Mouse (Mus musculus): ENCODE measurements around the gene Creld1. TPM values are rescaled to one million over a fixed set of nuclear protein-coding genes. Genes with fewer than 3 reads are reported as not detected.
A peak's percentile ranks its signal among the peaks of the same experiment; 100 is the strongest.

Gene Creld1
- polyA plus RNA-seq, 1 experiment: 27.5 TPM

DNA sequence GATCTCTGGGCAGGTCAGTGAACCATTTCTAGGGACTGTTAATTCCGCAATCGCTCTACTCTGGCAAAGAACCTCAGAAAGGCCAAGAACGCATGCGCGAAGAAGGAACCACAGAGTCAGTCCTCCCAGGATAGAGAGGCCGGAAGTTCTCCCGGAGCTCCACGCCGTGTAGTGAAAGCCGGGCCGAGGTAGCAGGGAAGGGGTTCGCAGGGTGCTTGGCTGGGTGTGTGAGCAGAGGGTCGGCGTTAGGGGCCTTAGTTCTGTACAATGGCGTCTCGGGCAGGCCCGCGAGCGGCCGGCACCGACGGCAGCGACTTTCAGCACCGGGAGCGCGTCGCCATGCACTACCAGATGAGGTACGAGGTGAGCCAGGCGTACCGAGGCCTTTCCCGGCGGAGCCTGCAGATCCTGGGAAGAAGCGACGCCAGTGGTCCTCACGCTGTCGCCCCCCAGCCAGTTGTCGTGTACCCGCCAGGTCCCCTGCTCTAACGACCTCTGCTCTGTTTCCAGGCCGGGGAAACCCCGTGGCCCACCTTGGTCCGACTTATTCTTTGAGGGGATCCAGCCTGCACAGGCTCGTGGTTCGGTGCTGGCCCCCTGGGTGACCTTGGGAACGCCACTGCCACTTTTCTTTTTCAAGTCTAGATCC is 40.5 kb upstream of the Creld1 start, which contains the start of gene Jagn1:
Gene Jagn1, plus strand, starts transcription at position 128 of the 649 bp plus-strand sequence.
- TF ChIP-seq POLR2A (IDR thresholded peaks at IDR 0.05; ENCODE audit: low read depth, low read length) (peak; percentile 75), CTCF (IDR thresholded peaks at IDR 0.05; ENCODE audit: borderline replicate concordance, insufficient read depth, low read length) (no peak)
- no peaks in the 10 kb centered on the region for H3K4me1 ChIP-seq (ENCODE audit: control insufficient read depth, insufficient read depth, low read length)
- H3K4me3 ChIP-seq (ENCODE audit: insufficient read depth, low read length): peak within 1 kb of the TSS; percentile 83
- no peak within 1 kb of the TSS for H3K27ac ChIP-seq (ENCODE audit: insufficient read depth, low read length)

DNA sequence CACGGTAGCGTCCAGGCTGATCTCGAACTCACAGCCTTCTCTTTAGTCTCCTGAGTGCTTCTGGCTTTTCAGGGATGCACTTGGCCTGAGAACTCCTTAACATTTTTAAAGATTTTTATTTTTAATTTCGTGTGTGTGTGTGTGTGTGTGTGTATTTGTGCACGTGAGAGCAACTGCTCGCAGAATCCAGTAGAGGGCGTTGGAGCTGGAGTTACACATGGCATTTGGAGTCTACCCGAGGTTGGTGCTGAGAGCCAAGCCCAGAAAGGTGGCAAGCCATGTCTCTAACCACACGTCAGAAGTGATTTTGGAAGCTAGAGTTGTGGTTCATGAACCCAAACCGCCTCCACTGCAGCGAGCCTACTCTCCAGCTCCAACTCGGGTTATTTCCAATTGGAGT is 40.0 kb upstream of the Creld1 start:
- Histone ChIP-seq H3K4me1 (ENCODE audit: control insufficient read depth, insufficient read depth, low read length) (no peaks in the 10 kb centered on the region), H3K27ac (ENCODE audit: insufficient read depth, low read length) (no peak overlapping the region), H3K4me3 (ENCODE audit: insufficient read depth, low read length) (peak overlapping the region; percentile 83)
- TF ChIP-seq CTCF (IDR thresholded peaks at IDR 0.05; ENCODE audit: borderline replicate concordance, insufficient read depth, low read length) (no peak), POLR2A (IDR thresholded peaks at IDR 0.05; ENCODE audit: low read depth, low read length) (no peak)

DNA sequence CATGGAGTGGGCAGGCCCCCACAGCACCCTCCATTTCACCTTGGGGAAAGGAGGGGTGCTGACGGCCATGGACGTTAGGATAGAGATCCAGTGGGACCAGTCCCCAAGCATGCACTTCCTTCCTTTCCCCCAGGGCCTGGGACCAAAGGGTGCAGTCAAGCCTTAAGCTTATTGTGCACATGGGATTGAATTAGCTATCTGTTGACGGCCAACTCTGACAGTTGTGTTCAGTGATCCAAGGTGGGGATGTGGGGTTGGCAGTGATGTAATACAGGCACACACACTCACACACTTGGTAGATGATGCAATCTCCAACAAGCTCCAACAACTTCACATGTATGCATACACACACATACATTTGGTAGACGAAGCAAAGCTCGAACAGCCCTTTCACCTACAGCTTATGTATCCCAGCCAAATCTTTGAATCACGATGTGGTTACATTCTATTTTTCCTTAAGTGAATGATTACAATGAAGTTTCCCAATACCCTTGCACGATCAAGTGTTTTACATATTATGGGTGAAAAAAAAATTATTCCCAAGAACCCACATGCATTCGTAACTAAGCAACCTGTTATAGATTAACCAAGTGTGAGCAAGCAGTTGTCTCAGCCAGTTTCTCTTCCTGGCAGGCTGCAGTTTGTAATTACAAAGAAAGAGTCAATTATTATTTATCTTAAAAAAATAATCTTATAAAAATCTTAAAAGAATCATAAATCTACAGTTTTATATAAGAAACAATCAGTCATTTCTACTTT is 38.7 kb upstream of the Creld1 start:
- Histone ChIP-seq H3K4me1 (ENCODE audit: control insufficient read depth, insufficient read depth, low read length) (no peaks in the 10 kb centered on the region), H3K4me3 (ENCODE audit: insufficient read depth, low read length) (no peak overlapping the region), H3K27ac (ENCODE audit: insufficient read depth, low read length) (no peak overlapping the region)
- TF ChIP-seq CTCF (IDR thresholded peaks at IDR 0.05; ENCODE audit: borderline replicate concordance, insufficient read depth, low read length) (no peak), POLR2A (IDR thresholded peaks at IDR 0.05; ENCODE audit: low read depth, low read length) (no peak)

- Histone ChIP-seq H3K4me3 (ENCODE audit: insufficient read depth, low read length) (no peak overlapping the region), H3K4me1 (ENCODE audit: control insufficient read depth, insufficient read depth, low read length) (peaks cover 3% of the 10 kb centered on the region; the same call in 1 of the 2 replicates), H3K27ac (ENCODE audit: insufficient read depth, low read length) (no peak overlapping the region)
- no peak for TF ChIP-seq POLR2A (IDR thresholded peaks at IDR 0.05; ENCODE audit: low read depth, low read length)
- TF ChIP-seq CTCF (IDR thresholded peaks at IDR 0.05; ENCODE audit: borderline replicate concordance, insufficient read depth, low read length): no peak
These were observed 35.5 kb upstream of the Creld1 start for GRCm38 (mm10) chr6:113447639-113448038.

- Histone ChIP-seq H3K4me3 (ENCODE audit: insufficient read depth, low read length) (no peak overlapping the region), H3K4me1 (ENCODE audit: control insufficient read depth, insufficient read depth, low read length) (peaks cover 3% of the 10 kb centered on the region; the same call in 1 of the 2 replicates), H3K27ac (ENCODE audit: insufficient read depth, low read length) (no peak overlapping the region)
- TF ChIP-seq POLR2A (IDR thresholded peaks at IDR 0.05; ENCODE audit: low read depth, low read length): no peak
- TF ChIP-seq CTCF (IDR thresholded peaks at IDR 0.05; ENCODE audit: borderline replicate concordance, insufficient read depth, low read length): no peak
These were observed 31.3 kb upstream of the Creld1 start for GRCm38 (mm10) chr6:113451839-113452238.

DNA sequence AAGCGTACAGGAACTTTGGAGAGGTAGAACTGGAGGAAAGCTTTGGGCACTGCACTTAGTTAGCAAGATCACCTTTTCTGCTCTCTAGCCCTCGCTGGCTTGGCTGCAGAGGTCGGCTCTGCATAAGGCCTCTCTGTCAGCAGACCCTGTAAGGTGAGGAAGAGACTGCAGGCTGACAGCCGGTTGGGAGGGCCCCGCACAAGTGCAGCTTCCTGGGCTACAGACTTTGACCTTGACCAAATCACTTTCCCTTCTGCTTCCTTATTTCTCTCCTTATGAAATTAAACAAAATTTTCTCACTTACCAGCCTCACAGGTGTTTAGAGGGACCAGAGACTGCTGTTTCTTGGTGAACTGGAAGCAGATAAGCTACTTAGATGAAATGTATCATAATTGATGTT is 28.1 kb upstream of the Creld1 start:
- peaks cover 3% of the 10 kb centered on the region; the same call in 1 of the 2 replicates for H3K4me1 ChIP-seq (ENCODE audit: control insufficient read depth, insufficient read depth, low read length)
- H3K27ac ChIP-seq (ENCODE audit: insufficient read depth, low read length): no peak overlapping the region
- TF ChIP-seq CTCF (IDR thresholded peaks at IDR 0.05; ENCODE audit: borderline replicate concordance, insufficient read depth, low read length): no peak
- no peak for TF ChIP-seq POLR2A (IDR thresholded peaks at IDR 0.05; ENCODE audit: low read depth, low read length)
- H3K4me3 ChIP-seq (ENCODE audit: insufficient read depth, low read length): no peak overlapping the region

- no peak within 1 kb of the TSS for H3K4me3 ChIP-seq (ENCODE audit: insufficient read depth, low read length)
- H3K4me1 ChIP-seq (ENCODE audit: control insufficient read depth, insufficient read depth, low read length): no peaks in the 10 kb centered on the region
- H3K27ac ChIP-seq (ENCODE audit: insufficient read depth, low read length): no peak within 1 kb of the TSS
- TF ChIP-seq CTCF (IDR thresholded peaks at IDR 0.05; ENCODE audit: borderline replicate concordance, insufficient read depth, low read length) (no peak), POLR2A (IDR thresholded peaks at IDR 0.05; ENCODE audit: low read depth, low read length) (no peak)
These were observed 25.1 kb upstream of the Creld1 start, which contains the start of gene Il17re for GRCm38 (mm10) chr6:113457952-113458534. Gene Il17re, plus strand, starts transcription at chr6:113458484.

DNA sequence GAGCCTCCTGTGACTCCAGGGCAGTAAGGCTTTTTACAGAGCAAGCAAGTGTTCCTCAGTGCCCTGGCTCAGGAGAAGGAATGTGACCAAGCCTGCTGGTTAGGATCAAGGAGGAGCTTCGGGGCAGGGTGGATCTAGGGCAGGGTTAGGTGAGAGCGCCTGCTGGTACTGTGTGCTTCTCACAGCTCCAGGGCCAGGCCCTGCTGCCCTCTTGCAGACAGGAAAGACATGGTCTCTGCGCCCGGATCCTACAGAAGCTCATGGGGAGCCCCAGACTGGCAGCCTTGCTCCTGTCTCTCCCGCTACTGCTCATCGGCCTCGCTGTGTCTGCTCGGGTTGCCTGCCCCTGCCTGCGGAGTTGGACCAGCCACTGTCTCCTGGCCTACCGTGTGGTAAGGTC is 24.5 kb upstream of the Creld1 start:
- no peak for TF ChIP-seq POLR2A (IDR thresholded peaks at IDR 0.05; ENCODE audit: low read depth, low read length)
- no peak for TF ChIP-seq CTCF (IDR thresholded peaks at IDR 0.05; ENCODE audit: borderline replicate concordance, insufficient read depth, low read length)
- Histone ChIP-seq H3K4me3 (ENCODE audit: insufficient read depth, low read length) (no peak overlapping the region), H3K27ac (ENCODE audit: insufficient read depth, low read length) (no peak overlapping the region), H3K4me1 (ENCODE audit: control insufficient read depth, insufficient read depth, low read length) (no peaks in the 10 kb centered on the region)

GRCm38 (mm10) chr6:113464040-113464439 is 19.1 kb upstream of the Creld1 start:
- no peak overlapping the region for H3K4me3 ChIP-seq (ENCODE audit: insufficient read depth, low read length)
- no peak for TF ChIP-seq POLR2A (IDR thresholded peaks at IDR 0.05; ENCODE audit: low read depth, low read length)
- TF ChIP-seq CTCF (IDR thresholded peaks at IDR 0.05; ENCODE audit: borderline replicate concordance, insufficient read depth, low read length): no peak
- H3K4me1 ChIP-seq (ENCODE audit: control insufficient read depth, insufficient read depth, low read length): no peaks in the 10 kb centered on the region
- no peak overlapping the region for H3K27ac ChIP-seq (ENCODE audit: insufficient read depth, low read length)
